Mouse (Mus musculus) MEL (cell line): ENCODE measurements around the gene Fam53b. TPM values are rescaled to one million over a fixed set of nuclear protein-coding genes. Genes with fewer than 3 reads are reported as not detected.

Source experiments
- DNase-seq: peaks from one replicate; pipeline ENCODE4 v3.0.0; 2011; ENCODE audit warnings: low read depth, low spot score
- H3K27ac ChIP-seq: 2 replicates; pipeline ENCODE4 v1.5.1; 2012; ENCODE audit warnings: low read depth, mild to moderate bottlenecking, control low read depth, low read length, moderate library complexity; ENCODE audit not compliant: control insufficient read depth
- H3K27me3 ChIP-seq, 2 experiments: fragments of 150-350 bp in 1 of 2; sonication (generic) in 1 of 2; 2 replicates each; pipeline ENCODE4 v1.6.1; 2012; ENCODE audit warnings: low read length in 2 of 2, mild to moderate bottlenecking in 2 of 2, improper control_type of control experiment in 1 of 2, moderate library complexity in 1 of 2; ENCODE audit not compliant: insufficient read depth in 2 of 2, control insufficient read depth in 1 of 2
- H3K36me3 ChIP-seq, 2 experiments: 2 replicates each; pipeline ENCODE4 v1.6.1; 2012 to 2014; ENCODE audit warnings: low read length in 2 of 2, improper control_type of control experiment in 1 of 2, inconsistent platforms in 1 of 2, mild to moderate bottlenecking in 1 of 2; ENCODE audit not compliant: insufficient read depth in 2 of 2, control insufficient read depth in 1 of 2
- H3K4me1 ChIP-seq, 2 experiments: fragments of 150-350 bp in 1 of 2; sonication (generic) in 1 of 2; 2 replicates each; pipeline ENCODE4 v1.6.1; 2012; ENCODE audit warnings: low read length in 2 of 2, improper control_type of control experiment in 1 of 2, mild to moderate bottlenecking in 1 of 2; ENCODE audit not compliant: insufficient read depth in 2 of 2, control insufficient read depth in 1 of 2
- H3K4me3 ChIP-seq, 2 experiments: fragments of 150-350 bp in 1 of 2; sonication (generic) in 1 of 2; 2 replicates each; pipeline ENCODE4 v1.5.1; 2012; ENCODE audit warnings: low read depth in 2 of 2, low read length in 2 of 2, mild to moderate bottlenecking in 2 of 2, moderate library complexity in 2 of 2, control low read depth in 1 of 2, improper control_type of control experiment in 1 of 2; ENCODE audit not compliant: control insufficient read depth in 1 of 2, insufficient read depth in 1 of 2
- H3K79me2 ChIP-seq: 2 replicates; pipeline ENCODE4 v1.6.1; 2012; ENCODE audit warnings: mild to moderate bottlenecking, low read length, moderate library complexity; ENCODE audit not compliant: control insufficient read depth, poor library complexity, insufficient read depth
- H3K9ac ChIP-seq: 2 replicates; pipeline ENCODE4 v1.6.1; 2012; ENCODE audit warnings: low read depth, mild to moderate bottlenecking, control low read depth, low read length, moderate library complexity; ENCODE audit not compliant: control insufficient read depth, poor library complexity, severe bottlenecking
- H3K9me3 ChIP-seq: fragments of 150-350 bp; sonication (generic); replicated peaks from 2 replicates; pipeline ENCODE4 v1.6.1; 2012; ENCODE audit warnings: mild to moderate bottlenecking, low read length, improper control_type of control experiment, moderate library complexity; ENCODE audit not compliant: insufficient read depth
- CTCF ChIP-seq, 3 experiments: IDR thresholded peaks in 2 of 3; conservative IDR thresholded peaks in 1 of 3; 2 replicates each; pipeline ENCODE4 v1.5.1; 2011 to 2012; ENCODE audit warnings: low read length in 3 of 3, low read depth in 2 of 3, mild to moderate bottlenecking in 2 of 3, improper control_type of control experiment in 1 of 3, inconsistent platforms in 1 of 3, mixed read lengths in 1 of 3, moderate library complexity in 1 of 3; ENCODE audit not compliant: control insufficient read depth in 1 of 3, insufficient read depth in 1 of 3, poor library complexity in 1 of 3, severe bottlenecking in 1 of 3
- E2F4 ChIP-seq: IDR thresholded peaks from 2 replicates; pipeline ENCODE4 v1.6.1; 2011; ENCODE audit warnings: low read depth, low read length, improper control_type of control experiment, borderline replicate concordance
- ELF1 ChIP-seq: IDR thresholded peaks from 2 replicates; pipeline ENCODE4 v1.6.1; 2014; ENCODE audit warnings: low read depth, mild to moderate bottlenecking, inconsistent platforms, low read length, improper control_type of control experiment, moderate library complexity
- EP300 ChIP-seq, 2 experiments: IDR thresholded peaks; 2 replicates each; pipeline ENCODE4 v1.6.1; 2011; ENCODE audit warnings: improper control_type of control experiment in 2 of 2, low read length in 2 of 2, low read depth in 1 of 2, mild to moderate bottlenecking in 1 of 2
- ETS1 ChIP-seq: IDR thresholded peaks from 2 replicates; pipeline ENCODE4 v1.6.1; 2012; ENCODE audit warnings: low read depth, mild to moderate bottlenecking, inconsistent platforms, low read length, improper control_type of control experiment, moderate library complexity
- GABPA ChIP-seq: IDR thresholded peaks from 2 replicates; pipeline ENCODE4 v1.6.1; 2012; ENCODE audit warnings: low read depth, mild to moderate bottlenecking, inconsistent platforms, low read length, improper control_type of control experiment, moderate library complexity
- JUND ChIP-seq: IDR thresholded peaks from 2 replicates; pipeline ENCODE4 v1.6.1; 2011; ENCODE audit warnings: low read depth, mild to moderate bottlenecking, improper control_type of control experiment, low read length
- KAT2A ChIP-seq: conservative IDR thresholded peaks from 2 replicates; pipeline ENCODE4 v1.6.1; 2012; ENCODE audit warnings: low read depth, low read length, improper control_type of control experiment, inconsistent platforms
- MAZ ChIP-seq: IDR thresholded peaks from 2 replicates; pipeline ENCODE4 v1.6.1; 2012; ENCODE audit warnings: low read depth, mild to moderate bottlenecking, inconsistent platforms, low read length, improper control_type of control experiment
- MYC ChIP-seq: IDR thresholded peaks from 2 replicates; pipeline ENCODE4 v1.6.1; 2011; ENCODE audit warnings: low read depth, mild to moderate bottlenecking, low read length, improper control_type of control experiment, moderate library complexity
- NELFE ChIP-seq: IDR thresholded peaks from 2 replicates; pipeline ENCODE4 v1.6.1; 2011; ENCODE audit warnings: low read depth, low read length, improper control_type of control experiment
- NRF1 ChIP-seq: IDR thresholded peaks from 2 replicates; pipeline ENCODE4 v1.6.1; 2014; ENCODE audit warnings: low read depth, mild to moderate bottlenecking, inconsistent platforms, low read length, improper control_type of control experiment, moderate library complexity; ENCODE audit not compliant: poor library complexity, insufficient read depth, severe bottlenecking
- POLR2A ChIP-seq, 2 experiments: IDR thresholded peaks; 2 replicates each; pipeline ENCODE4 v1.6.1; 2011 to 2012; ENCODE audit warnings: low read length in 2 of 2, mild to moderate bottlenecking in 2 of 2, control low read depth in 1 of 2, improper control_type of control experiment in 1 of 2, low read depth in 1 of 2, moderate library complexity in 1 of 2; ENCODE audit not compliant: control insufficient read depth in 1 of 2, insufficient read depth in 1 of 2, poor library complexity in 1 of 2
- POLR2AphosphoS2 ChIP-seq: IDR thresholded peaks from 2 replicates; pipeline ENCODE4 v1.6.1; 2011; ENCODE audit warnings: low read length, improper control_type of control experiment
- POLR2AphosphoS5 ChIP-seq: IDR thresholded peaks from 2 replicates; pipeline ENCODE4 v1.6.1; 2012; ENCODE audit warnings: low read depth, borderline replicate concordance, mild to moderate bottlenecking, inconsistent platforms, low read length, moderate library complexity, mixed read lengths
- RCOR1 ChIP-seq: IDR thresholded peaks from 2 replicates; pipeline ENCODE4 v1.6.1; 2012; ENCODE audit warnings: low read depth, mild to moderate bottlenecking, inconsistent platforms, low read length, improper control_type of control experiment
- TAL1 ChIP-seq: IDR thresholded peaks from 2 replicates; pipeline ENCODE4 v1.6.1; 2012; ENCODE audit warnings: mild to moderate bottlenecking, inconsistent platforms, low read length, moderate library complexity, mixed read lengths
- TBP ChIP-seq: IDR thresholded peaks from 2 replicates; pipeline ENCODE4 v1.8.0; 2011; ENCODE audit warnings: low read depth, low read length, improper control_type of control experiment
- TCF12 ChIP-seq: IDR thresholded peaks from 2 replicates; pipeline ENCODE4 v1.6.1; 2014; ENCODE audit warnings: low read depth, mild to moderate bottlenecking, inconsistent platforms, low read length, improper control_type of control experiment, moderate library complexity
- UBTF ChIP-seq: IDR thresholded peaks from 2 replicates; pipeline ENCODE4 v1.6.1; 2012; ENCODE audit warnings: low read depth, mild to moderate bottlenecking, inconsistent platforms, low read length, improper control_type of control experiment, moderate library complexity, borderline replicate concordance; ENCODE audit not compliant: insufficient read depth
- USF2 ChIP-seq, 2 experiments: IDR thresholded peaks; 2 replicates each; pipeline ENCODE4 v1.6.1; 2011 to 2012; ENCODE audit warnings: improper control_type of control experiment in 2 of 2, low read length in 2 of 2, borderline replicate concordance in 1 of 2, inconsistent platforms in 1 of 2, low read depth in 1 of 2, mild to moderate bottlenecking in 1 of 2; ENCODE audit not compliant: insufficient read depth in 1 of 2
- ZC3H11A ChIP-seq: IDR thresholded peaks from 2 replicates; pipeline ENCODE4 v1.6.1; 2012; ENCODE audit warnings: low read depth, mild to moderate bottlenecking, inconsistent platforms, low read length, improper control_type of control experiment
- ZKSCAN1 ChIP-seq: IDR thresholded peaks from 2 replicates; pipeline ENCODE4 v1.6.1; 2012; ENCODE audit warnings: low read depth, mild to moderate bottlenecking, inconsistent platforms, low read length, improper control_type of control experiment, moderate library complexity
- polyA plus RNA-seq, 2 experiments: library from polyadenylated mRNA; stranded (reverse) in 1 of 2; unstranded in 1 of 2; fragments of >175 nt in 1 of 2; fragments of >200 nt in 1 of 2; gene quantifications; 2 replicates each; pipeline versions ENCODE4 v1.2.1 to v1.2.4; 2012; ENCODE audit warnings: low replicate concordance in 2 of 2, low read depth in 1 of 2; ENCODE audit not compliant: insufficient read length in 2 of 2, insufficient read depth in 1 of 2, missing spikeins in 1 of 2
- total RNA-seq: library from RNA; depleted of rRNA; stranded (reverse); fragments of 300-350 nt; gene quantifications from 2 replicates; pipeline ENCODE4 v1.2.3, GENCODE M21; 2012

The Fam53b gene
- total and polyA plus RNA-seq, 3 experiments: 7.9 to 15.4 TPM; not detected in 1

GRCm38 (mm10) chr7:132781130-132781814 lies 32.4 kb downstream of the Fam53b start:
- H3K4me3 ChIP-seq: no peak overlapping the region
- no peak for TF ChIP-seq GABPA
- TF ChIP-seq POLR2AphosphoS5: no peak
- no peak for TF ChIP-seq RCOR1
- TF ChIP-seq MAZ: no peak
- TF ChIP-seq CTCF (IDR thresholded peaks at IDR 0.05 in 2 of 3, conservative IDR thresholded peaks at IDR 0.05 in 1 of 3; ENCODE audit: control insufficient read depth in 1 of 3, insufficient read depth in 1 of 3, low read depth in 2 of 3, low read length in 3 of 3, poor library complexity in 1 of 3, severe bottlenecking in 1 of 3): no peak
- TF ChIP-seq ZKSCAN1: no peak
- no peak for TF ChIP-seq JUND
- no peak for TF ChIP-seq NELFE
- no peak for TF ChIP-seq E2F4
- no peak for TF ChIP-seq ZC3H11A
- no peak for TF ChIP-seq MYC
- no peaks in the 10 kb centered on the region; a peak in 1 of 4 replicates for H3K36me3 ChIP-seq
- DNase-seq: no peak
- no peak overlapping the region for H3K27ac ChIP-seq
- no peaks in the 10 kb centered on the region for H3K9me3 ChIP-seq
- no peaks in the 10 kb centered on the region for H3K79me2 ChIP-seq
- H3K9ac ChIP-seq: no peak overlapping the region
- H3K4me1 ChIP-seq: no peaks in the 10 kb centered on the region
- no peaks in the 10 kb centered on the region for H3K27me3 ChIP-seq

GRCm38 (mm10) chr7:132780611-132781010 lies 33.1 kb downstream of the Fam53b start:
- no peak overlapping the region for H3K27ac ChIP-seq
- no peaks in the 10 kb centered on the region for H3K9me3 ChIP-seq
- H3K27me3 ChIP-seq: no peaks in the 10 kb centered on the region
- no peaks in the 10 kb centered on the region for H3K79me2 ChIP-seq
- no peaks in the 10 kb centered on the region; a peak in 1 of 4 replicates for H3K36me3 ChIP-seq
- TF ChIP-seq ZC3H11A: no peak
- TF ChIP-seq POLR2AphosphoS2: no peak
- TF ChIP-seq, all 39 proteins: peak for 0
- H3K9ac ChIP-seq: no peak overlapping the region
- no peak for DNase-seq
- H3K4me1 ChIP-seq: no peaks in the 10 kb centered on the region
- H3K4me3 ChIP-seq: no peak overlapping the region

GRCm38 (mm10) chr7:132778630-132779029 lies 35.1 kb downstream of the Fam53b start:
- Histone ChIP-seq H3K4me1 (no peaks in the 10 kb centered on the region), H3K9ac (no peak overlapping the region), H3K36me3 (no peaks in the 10 kb centered on the region; a peak in 1 of 4 replicates), H3K79me2 (no peaks in the 10 kb centered on the region), H3K4me3 (no peak overlapping the region), H3K9me3 (no peaks in the 10 kb centered on the region), H3K27me3 (no peaks in the 10 kb centered on the region), H3K27ac (no peak overlapping the region)
- TF ChIP-seq CTCF (IDR thresholded peaks at IDR 0.05 in 2 of 3, conservative IDR thresholded peaks at IDR 0.05 in 1 of 3; ENCODE audit: control insufficient read depth in 1 of 3, insufficient read depth in 1 of 3, low read depth in 2 of 3, low read length in 3 of 3, poor library complexity in 1 of 3, severe bottlenecking in 1 of 3) (no peak), EP300 (IDR thresholded peaks at IDR 0.05; ENCODE audit: low read depth in 1 of 2, low read length in 2 of 2) (no peak), USF2 (IDR thresholded peaks at IDR 0.05; ENCODE audit: borderline replicate concordance in 1 of 2, insufficient read depth in 1 of 2, low read depth in 1 of 2, low read length in 2 of 2) (no peak), ELF1 (no peak), NRF1 (no peak), POLR2AphosphoS2 (no peak), E2F4 (no peak), POLR2A (IDR thresholded peaks at IDR 0.05; ENCODE audit: control insufficient read depth in 1 of 2, insufficient read depth in 1 of 2, low read depth in 1 of 2, low read length in 2 of 2, poor library complexity in 1 of 2) (no peak), RCOR1 (no peak), TBP (no peak), NELFE (no peak), KAT2A (no peak), GABPA (no peak), ETS1 (no peak), MYC (no peak), TAL1 (no peak), TCF12 (no peak), UBTF (no peak)
- DNase-seq: no peak
